Mouse (Mus musculus) hindbrain, embryonic 15.5 days (tissue): ENCODE results near the gene Rprd2. TPM values are rescaled to one million over a fixed set of nuclear protein-coding genes. Genes with fewer than 3 reads are reported as not detected.

ENCODE experiments used
- ATAC-seq: fragments of 200-750 bp; cut with Nextera tagmentation; 2 replicates; pipeline ENCODE4 v1.8.0; 2017; ENCODE audit warnings: low read depth, moderate number of reproducible peaks, moderate TSS enrichment; ENCODE audit not compliant: low FRiP score
- H3K27ac ChIP-seq: fragments of 300-500 bp; sonication (generic); replicated peaks from 2 replicates; pipeline ENCODE4 v1.5.1; 2015; ENCODE audit warnings: mild to moderate bottlenecking, inconsistent platforms
- H3K27me3 ChIP-seq: fragments of 300-500 bp; sonication (generic); 2 replicates; pipeline ENCODE4 v1.6.1; 2015; ENCODE audit warnings: control low read depth, inconsistent platforms
- H3K36me3 ChIP-seq: fragments of 300-500 bp; sonication (generic); 2 replicates; pipeline ENCODE4 v1.6.1; 2015; ENCODE audit warnings: control low read depth, inconsistent platforms
- H3K4me1 ChIP-seq: fragments of 300-500 bp; sonication (generic); replicated peaks from 2 replicates; pipeline ENCODE4 v1.6.1; 2015; ENCODE audit warnings: control low read depth, inconsistent platforms
- H3K4me2 ChIP-seq: fragments of 300-500 bp; sonication (generic); 2 replicates; pipeline ENCODE4 v1.6.1; 2015; ENCODE audit warnings: moderate library complexity, mild to moderate bottlenecking, inconsistent platforms
- H3K4me3 ChIP-seq: fragments of 300-500 bp; sonication (generic); 2 replicates; pipeline ENCODE4 v1.5.1; 2015; ENCODE audit warnings: mild to moderate bottlenecking, inconsistent platforms
- H3K9ac ChIP-seq: fragments of 300-500 bp; sonication (generic); 2 replicates; pipeline ENCODE4 v1.6.1; 2015; ENCODE audit warnings: inconsistent platforms
- H3K9me3 ChIP-seq: fragments of 300-500 bp; sonication (generic); 2 replicates; pipeline ENCODE4 v1.6.1; 2016; ENCODE audit warnings: control low read depth, inconsistent platforms
- WGBS: fragments of 180-500 bp; shearing (Covaris S2); methylation state at CpG from one replicate; pipeline ENCODE4 v1.1.7; 2015; 5-methylcytosine and 5-hydroxymethylcytosine counted together
- polyA plus RNA-seq: library from polyadenylated mRNA; unstranded; fragments of >200 nt; fragmentation: Nextera tagmentation; extraction: Ambion mirVana; gene quantifications from 2 replicates; pipeline ENCODE4 v1.2.1, GENCODE M21; 2015

The Rprd2 gene
- polyA plus RNA-seq, 1 experiment from 2014 or later, result 21.7 TPM

- no peak overlapping the region for H3K4me2 ChIP-seq
- no peak for ATAC-seq
- H3K27ac ChIP-seq, result no peak overlapping the region
Observed at GRCm38 (mm10) chr3:95760656-95761055, 58.0 kb downstream of the Rprd2 start.

GRCm38 (mm10) chr3:95760106-95760505, 58.6 kb downstream of the Rprd2 start, which contains the start of gene Tars2:
Gene Tars2 (minus strand): TSS chr3:95760206.
- H3K27ac ChIP-seq, result no peak within 1 kb of the TSS
- WGBS, result 89% methylated on average over 6 of the region's 6 CpGs
- H3K4me3 ChIP-seq, result no peak within 1 kb of the TSS
- no peak for ATAC-seq
- H3K4me1 ChIP-seq, result 0 out of 2 replicates have a peak, but pooled peaks cover 2% of the 10 kb centered on the region
- H3K9me3 ChIP-seq, result no peaks in the 10 kb centered on the region
- H3K9ac ChIP-seq, result no peak within 1 kb of the TSS
- peaks cover 12% of the 10 kb centered on the region for H3K36me3 ChIP-seq
- no peak within 1 kb of the TSS for H3K4me2 ChIP-seq
- H3K27me3 ChIP-seq, result no peaks in the 10 kb centered on the region

More at GRCm38 (mm10) chr3:95760656-95761055, 58.0 kb downstream of the Rprd2 start:
- Histone ChIP-seq H3K27me3 (no peaks in the 10 kb centered on the region), H3K36me3 (peaks cover 18% of the 10 kb centered on the region), H3K9me3 (no peaks in the 10 kb centered on the region), H3K4me3 (no peak overlapping the region), H3K4me1 (no peaks in the 10 kb centered on the region), H3K9ac (no peak overlapping the region)

- Histone ChIP-seq H3K27ac (no peak overlapping the region), H3K9ac (no peak overlapping the region), H3K4me1 (peaks cover 10% of the 10 kb centered on the region), H3K4me3 (no peak overlapping the region), H3K27me3 (no peaks in the 10 kb centered on the region), H3K36me3 (no peaks in the 10 kb centered on the region), H3K9me3 (no peaks in the 10 kb centered on the region), H3K4me2 (no peak overlapping the region)
- 57% methylated on average over 9 of the region's 9 CpGs for WGBS
- no peak for ATAC-seq
Observed at GRCm38 (mm10) chr3:95758467-95759218, 60.0 kb downstream of the Rprd2 start.

DNA sequence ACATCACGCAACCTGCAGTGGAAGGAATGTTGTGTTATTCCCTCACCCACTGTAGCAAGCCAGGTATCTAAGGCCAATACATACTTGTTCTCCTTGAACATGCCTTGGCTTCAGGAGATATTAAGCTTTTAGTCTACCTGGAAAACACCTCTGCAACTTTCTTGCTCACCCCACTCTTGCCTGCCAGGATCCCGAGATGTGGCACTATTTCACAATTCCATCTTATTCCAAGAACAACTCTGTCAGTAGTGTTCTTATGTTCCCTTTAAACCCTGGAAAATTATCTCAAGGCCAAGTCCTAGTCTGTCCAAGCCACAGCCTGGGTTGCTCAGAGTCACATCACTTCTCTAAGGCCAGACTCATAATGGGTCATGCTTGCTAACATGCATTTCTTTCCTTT, 61.9 kb downstream of the Rprd2 start:
- no peak overlapping the region for H3K27ac ChIP-seq
- H3K27me3 ChIP-seq, result no peaks in the 10 kb centered on the region
- H3K4me1 ChIP-seq, result peaks cover 12% of the 10 kb centered on the region
- H3K4me3 ChIP-seq, result no peak overlapping the region
- H3K4me2 ChIP-seq, result no peak overlapping the region
- H3K9me3 ChIP-seq, result no peaks in the 10 kb centered on the region
- no peak for ATAC-seq
- no peak overlapping the region for H3K9ac ChIP-seq
- no peaks in the 10 kb centered on the region for H3K36me3 ChIP-seq
- whole genome bisulfite sequencing, result 93% methylated on average over 2 of the region's 2 CpGs

DNA sequence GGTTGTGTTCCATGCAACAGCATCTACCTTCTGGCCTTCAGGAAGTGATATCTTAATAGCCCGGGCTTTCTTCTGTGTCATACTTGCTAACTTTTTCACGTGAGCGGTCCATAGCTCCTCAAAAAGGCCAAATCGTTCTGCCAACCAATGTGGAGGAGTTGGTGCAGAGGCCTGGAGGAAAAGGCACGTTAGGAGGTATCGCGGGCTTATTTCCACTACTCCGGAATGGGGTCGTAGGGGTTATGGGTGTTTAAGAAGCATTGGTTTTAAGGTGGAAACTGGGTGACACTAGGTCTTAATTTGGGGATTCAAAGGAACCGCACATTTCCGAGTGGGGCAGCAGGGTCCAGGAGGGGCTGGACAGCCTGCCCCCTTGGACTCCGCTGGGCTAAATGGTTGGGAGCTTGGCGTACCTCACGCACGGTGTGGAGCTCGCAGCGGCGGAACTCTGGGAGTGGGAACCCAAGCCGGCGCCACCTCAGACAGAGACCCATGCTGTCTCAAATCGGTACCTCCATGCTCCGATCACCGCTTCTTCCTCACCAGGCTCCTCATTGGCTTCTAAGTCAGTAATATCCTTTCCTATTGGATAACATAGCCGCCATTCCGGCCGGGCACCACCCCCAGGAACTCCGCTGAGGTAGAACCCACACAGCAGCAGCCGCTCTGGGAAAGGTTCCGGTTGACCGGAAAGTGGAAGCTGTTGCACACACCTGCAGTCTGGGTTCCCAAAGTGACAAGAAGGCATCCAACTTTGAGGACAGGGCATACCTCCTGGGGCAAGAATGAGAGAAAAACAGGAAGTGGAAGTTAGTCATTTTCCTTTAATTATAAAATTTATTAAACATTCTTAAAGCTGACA, 64.1 kb downstream of the Rprd2 start:
- Histone ChIP-seq H3K36me3 (peaks cover 19% of the 10 kb centered on the region), H3K9ac (peak overlapping the region; percentile 88), H3K4me2 (peak overlapping the region; percentile 90), H3K4me1 (peaks cover 12% of the 10 kb centered on the region), H3K4me3 (peak overlapping the region; percentile 98), H3K9me3 (no peaks in the 10 kb centered on the region), H3K27ac (peak overlapping the region; percentile 80), H3K27me3 (no peaks in the 10 kb centered on the region)
- under 1% methylated on average over 30 of the region's 30 CpGs for WGBS
- peak; percentile 99 for ATAC-seq

DNA sequence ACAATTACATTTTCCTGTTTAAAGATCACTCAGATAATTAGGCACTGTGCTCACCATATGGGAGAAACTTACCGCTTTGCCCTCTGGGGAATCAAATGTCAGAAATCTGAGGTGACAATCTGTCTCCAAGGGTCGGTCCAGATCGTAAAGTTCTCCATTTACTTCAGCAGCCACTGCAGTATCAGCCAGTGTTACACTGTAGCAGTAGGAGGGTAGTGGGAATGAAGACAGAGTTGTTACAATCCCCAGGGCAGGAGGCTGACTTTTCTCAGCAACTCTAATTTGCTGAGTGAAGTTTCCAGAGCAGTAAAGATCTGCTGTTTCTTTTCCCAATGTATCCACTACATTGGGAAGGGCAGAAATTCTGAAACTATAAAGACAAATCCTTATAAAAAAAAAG, 65.7 kb downstream of the Rprd2 start:
- H3K27me3 ChIP-seq, result no peaks in the 10 kb centered on the region
- H3K27ac ChIP-seq, result no peak overlapping the region
- peaks cover 30% of the 10 kb centered on the region for H3K36me3 ChIP-seq
- no peak overlapping the region for H3K9ac ChIP-seq
- H3K4me3 ChIP-seq, result no peak overlapping the region
- H3K4me1 ChIP-seq, result peaks cover 12% of the 10 kb centered on the region
- WGBS, result 87% methylated on average over 3 of the region's 3 CpGs
- no peaks in the 10 kb centered on the region for H3K9me3 ChIP-seq
- H3K4me2 ChIP-seq, result no peak overlapping the region
- ATAC-seq, result no peak

DNA sequence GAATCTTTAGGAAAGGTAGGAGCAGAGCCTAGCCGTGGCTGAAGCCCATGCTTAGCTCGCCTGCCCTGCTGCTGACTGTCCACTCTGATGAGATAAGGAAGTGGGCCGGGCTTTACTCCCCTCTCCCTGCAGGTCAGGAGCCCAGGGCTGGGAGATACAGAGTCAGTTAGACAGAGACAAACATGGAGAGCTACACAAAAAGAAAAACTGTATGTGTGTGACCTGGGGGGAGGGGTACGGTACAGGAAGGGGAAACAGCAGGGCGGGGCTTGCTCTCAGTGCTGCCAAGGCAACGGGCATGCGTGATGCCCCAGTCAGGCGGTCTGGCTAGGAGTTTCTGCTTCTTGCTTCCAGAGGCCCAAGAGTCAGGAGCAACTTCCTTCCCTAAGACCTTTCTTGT, 78.3 kb downstream of the Rprd2 start:
- ATAC-seq, result no peak
- Histone ChIP-seq H3K9ac (no peak overlapping the region), H3K36me3 (peaks cover 46% of the 10 kb centered on the region), H3K4me2 (no peak overlapping the region), H3K4me1 (no peaks in the 10 kb centered on the region), H3K27ac (no peak overlapping the region), H3K9me3 (no peaks in the 10 kb centered on the region), H3K4me3 (no peak overlapping the region), H3K27me3 (no peaks in the 10 kb centered on the region)
- WGBS, result 88% methylated on average over 8 of the region's 8 CpGs

GRCm38 (mm10) chr3:95739353-95740104, 79.1 kb downstream of the Rprd2 start, which contains the start of gene Ecm1:
Gene Ecm1 (minus strand): TSS chr3:95739569.
- H3K27ac ChIP-seq, result no peak within 1 kb of the TSS
- WGBS, result 86% methylated on average over 7 of the region's 7 CpGs
- no peaks in the 10 kb centered on the region for H3K9me3 ChIP-seq
- no peak within 1 kb of the TSS for H3K4me2 ChIP-seq
- H3K4me1 ChIP-seq, result no peaks in the 10 kb centered on the region
- ATAC-seq, result no peak
- H3K9ac ChIP-seq, result no peak within 1 kb of the TSS
- peaks cover 37% of the 10 kb centered on the region for H3K36me3 ChIP-seq
- no peak within 1 kb of the TSS for H3K4me3 ChIP-seq
- no peaks in the 10 kb centered on the region for H3K27me3 ChIP-seq

GRCm38 (mm10) chr3:95735071-95735670, 83.5 kb downstream of the Rprd2 start:
- Histone ChIP-seq H3K36me3 (peaks cover 11% of the 10 kb centered on the region; the same call in 1 of the 2 replicates), H3K27me3 (no peaks in the 10 kb centered on the region), H3K9me3 (no peaks in the 10 kb centered on the region), H3K4me2 (no peak overlapping the region), H3K4me1 (no peaks in the 10 kb centered on the region), H3K4me3 (no peak overlapping the region), H3K27ac (no peak overlapping the region), H3K9ac (no peak overlapping the region)
- no peak for ATAC-seq
- 90% methylated on average over 12 of the region's 12 CpGs for WGBS

DNA sequence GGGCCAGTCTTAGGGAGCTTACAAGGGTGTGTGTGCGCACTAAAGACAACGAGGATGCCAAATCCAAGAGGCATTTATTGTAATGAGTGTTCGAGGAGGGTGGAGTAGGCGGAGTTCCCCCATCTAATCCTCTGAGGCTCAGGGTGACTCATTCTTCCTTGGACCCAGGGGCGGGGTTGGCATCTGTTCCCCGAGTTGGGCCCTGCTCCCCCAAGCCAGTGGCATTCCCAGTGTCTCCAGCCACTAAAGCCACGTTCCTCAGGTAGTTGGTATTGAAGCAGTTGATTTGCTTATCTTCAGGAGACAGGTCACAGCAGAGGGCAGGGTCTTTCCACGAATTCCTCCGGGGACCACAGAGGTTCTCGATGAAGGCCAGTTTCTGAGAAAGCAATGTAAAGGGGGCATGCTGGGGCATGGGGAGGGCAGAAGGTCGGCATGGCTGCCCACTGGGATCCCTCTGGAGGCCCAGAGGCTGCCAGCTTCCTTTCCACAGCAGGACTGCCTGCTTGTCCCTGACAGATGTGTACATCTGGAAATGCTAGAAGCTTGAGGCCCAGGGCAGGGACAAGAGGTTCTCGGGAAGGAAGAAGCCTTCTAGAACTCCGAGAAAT, 84.5 kb downstream of the Rprd2 start:
- Histone ChIP-seq H3K27me3 (no peaks in the 10 kb centered on the region), H3K4me1 (no peaks in the 10 kb centered on the region), H3K9ac (no peak overlapping the region), H3K4me2 (no peak overlapping the region), H3K36me3 (0 out of 2 replicates have a peak, but pooled peaks cover 2% of the 10 kb centered on the region), H3K27ac (no peak overlapping the region), H3K9me3 (no peaks in the 10 kb centered on the region), H3K4me3 (no peak overlapping the region)
- ATAC-seq, result no peak
- 86% methylated on average over 13 of the region's 13 CpGs for WGBS
